Mouse (Mus musculus): ENCODE measurements at regions not wholly inside any gene's neighbourhood (a gene's known extent, or its start where the extent isn't known, plus 50 kb on each side); places are given as distances from the start of the nearest gene placed in this dataset.
A peak's percentile ranks its signal among the peaks of the same experiment; 100 is the strongest.

DNA sequence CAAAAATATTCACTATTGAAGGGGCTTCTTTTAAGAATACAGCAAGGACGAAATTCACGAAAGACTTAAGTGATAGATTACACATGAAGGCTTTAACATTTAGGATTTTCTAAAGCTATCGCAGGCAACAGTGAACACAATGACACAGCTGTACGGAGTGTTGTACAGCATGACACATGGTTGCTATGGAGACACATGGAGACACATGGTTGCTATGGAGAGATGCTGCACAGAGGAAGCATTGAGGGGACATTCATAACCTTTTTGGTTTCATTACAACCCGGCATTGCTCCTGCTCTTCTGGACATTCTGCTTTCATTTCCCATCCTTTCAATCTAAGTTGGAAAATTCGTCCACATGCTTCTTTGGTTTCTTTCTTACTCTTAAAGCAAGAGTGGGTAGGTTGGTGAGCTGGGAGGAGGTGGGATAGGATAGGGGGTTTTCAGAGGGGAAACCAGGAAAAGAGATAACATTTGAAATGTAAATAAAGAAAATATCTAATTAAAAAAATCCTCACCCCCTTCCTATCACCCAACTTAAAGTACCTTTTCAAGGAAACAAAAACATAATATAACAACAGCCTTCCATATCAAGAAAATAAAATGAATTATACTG lies 307.2 kb downstream of the Crisp4 start:
- peak; percentile 4 for DNase-seq

DNA sequence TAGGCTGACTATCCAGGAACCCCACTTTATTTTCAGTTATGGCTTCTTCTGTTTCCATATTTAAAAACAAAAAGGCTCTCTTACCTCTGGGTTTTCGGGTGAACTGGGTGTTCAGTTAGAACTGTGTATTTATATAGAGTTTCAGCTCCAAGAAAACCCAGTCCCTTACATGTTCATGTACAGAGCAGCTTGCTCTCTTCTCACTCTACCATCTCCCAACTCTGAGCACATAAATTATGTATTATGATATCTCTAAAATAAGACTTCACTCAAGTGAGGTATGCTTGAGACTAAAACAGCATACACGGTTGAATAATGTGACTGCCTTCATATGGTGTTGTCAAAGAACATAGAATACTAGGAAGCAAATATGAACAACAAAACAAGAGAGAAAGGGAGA lies 319.8 kb downstream of the Crisp4 start:
- no peak for DNase-seq
